Mouse (Mus musculus): Measurements from ENCODE around the gene Tnfaip8l1.

- TF ChIP-seq CTCF (IDR thresholded peaks at IDR 0.05; ENCODE audit: insufficient read depth, low read length) (peak; percentile 73), POLR2A (IDR thresholded peaks at IDR 0.05; ENCODE audit: borderline replicate concordance, extremely low read depth, low read depth, low read length) (no peak)
Measured at GRCm38 (mm10) chr17:56134463-56134971, 27.8 kb upstream of the Tnfaip8l1 start.

Measured in lung, adult 2 months (tissue).